Mouse (Mus musculus): ENCODE results near the gene Kirrel3.

GRCm38 (mm10) chr9:34476206-34476605 lies 9.5 kb upstream of the Kirrel3 start:
- TF ChIP-seq CTCF (IDR thresholded peaks at IDR 0.05; ENCODE audit: low read depth) (no peak), EP300 (IDR thresholded peaks at IDR 0.05; ENCODE audit: low read depth) (no peak)
